Mouse (Mus musculus) CD8-positive naive resting alpha-beta T cell, adult 2 months (primary cell): ENCODE measurements around the gene Pspn.

Source experiments
- DNase-seq, 2 experiments: peaks; one replicate each; pipeline ENCODE4 v3.0.0; 2022; ENCODE audit warnings: low read depth in 2 of 2, low spot score in 2 of 2

Gene Pspn

DNA sequence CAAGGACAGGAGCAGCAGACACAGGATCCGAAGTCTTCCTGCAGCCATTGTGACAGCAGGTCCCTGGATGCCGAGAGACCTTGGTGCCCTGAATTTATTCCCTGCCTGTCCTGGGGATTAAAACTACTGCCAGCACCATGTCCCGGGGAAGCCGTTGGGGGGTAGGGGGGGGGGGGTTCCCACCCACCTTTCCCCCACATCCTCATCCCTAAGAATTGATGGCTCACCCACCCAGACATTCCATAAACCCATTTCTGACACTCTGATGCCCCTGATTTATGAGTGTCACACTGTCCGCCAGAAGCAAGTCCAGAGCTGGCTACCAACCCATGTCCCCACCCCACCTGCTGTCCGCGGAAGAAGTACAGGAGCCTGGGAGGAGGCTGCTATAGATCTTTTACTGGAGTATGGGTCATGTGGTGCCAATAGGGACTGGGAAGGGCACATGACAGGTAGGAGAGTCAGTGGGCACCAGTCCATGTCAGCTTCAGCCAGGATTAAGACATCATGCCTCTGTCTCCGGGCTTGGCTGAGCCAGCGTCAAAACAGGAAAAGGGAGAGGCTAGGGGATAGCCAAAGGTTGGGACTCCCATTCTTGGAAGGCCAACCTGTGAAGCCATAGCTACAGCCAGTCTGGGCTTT lies at the start of gene Pspn:
TSS of gene Pspn (minus strand) at position 51 of the 642 bp plus-strand sequence.
- no peak for DNase-seq

DNA sequence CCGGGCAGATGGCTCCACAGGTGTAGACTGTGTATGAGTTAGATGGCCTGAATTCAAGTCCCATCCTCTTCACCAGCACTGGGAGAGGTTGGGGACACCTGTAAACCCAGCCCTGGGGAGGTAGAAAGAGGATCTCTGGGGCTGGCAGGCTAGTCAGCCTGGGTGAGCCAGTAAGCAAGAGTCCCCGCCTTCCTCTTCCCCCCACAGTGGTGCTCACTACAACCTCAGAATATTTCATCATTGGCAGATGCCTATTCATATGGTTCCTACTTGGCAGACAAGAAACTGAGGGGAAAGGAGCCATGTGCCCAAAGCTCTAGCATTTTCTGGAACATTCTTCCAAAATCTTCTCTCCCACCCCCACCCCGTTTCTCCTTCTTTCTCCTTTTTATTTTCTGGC lies 49.0 kb upstream of the Pspn start:
- DNase-seq = no peak

DNA sequence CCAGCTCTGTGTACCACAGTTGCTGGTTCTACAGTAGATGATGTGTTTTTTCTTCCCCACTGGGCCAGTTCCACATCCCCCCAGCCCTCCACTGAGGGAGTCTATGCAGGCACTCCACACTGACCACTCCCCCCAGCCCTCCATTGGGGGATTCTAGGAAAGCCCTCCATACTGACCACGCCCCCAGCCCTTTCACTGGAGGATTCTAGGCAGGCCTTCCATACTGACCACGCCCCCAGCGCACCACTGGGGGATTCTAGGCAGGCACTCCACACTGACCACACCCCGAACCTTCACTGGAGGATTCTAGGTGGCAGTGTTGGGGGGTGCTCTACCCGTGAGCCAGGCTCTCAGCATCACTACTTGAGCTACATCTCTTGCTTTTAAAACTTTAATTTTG lies 47.6 kb upstream of the Pspn start:
- no peak for DNase-seq

DNA sequence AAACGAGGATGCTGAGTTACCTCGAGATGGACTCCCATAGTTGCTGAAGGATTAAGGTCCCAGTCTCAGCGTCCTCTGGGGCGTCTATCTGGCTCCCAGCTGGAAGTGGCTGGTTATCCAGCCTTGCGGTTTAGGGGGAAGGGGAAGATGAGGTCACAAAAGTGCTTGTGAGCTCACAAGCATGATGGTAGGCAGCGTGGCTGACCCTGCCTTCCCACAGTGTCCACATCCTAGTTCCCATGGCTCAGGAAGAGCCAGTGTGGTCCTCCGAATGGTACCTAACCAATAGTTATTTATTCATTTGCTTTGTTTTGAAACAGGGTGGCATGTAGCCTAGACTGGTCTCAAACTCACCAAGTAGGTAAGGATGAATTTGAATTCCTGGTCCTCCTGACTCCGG lies 41.7 kb upstream of the Pspn start, which contains the start of gene Slc25a41:
TSS of gene Slc25a41 (minus strand) at position 101 of the 400 bp plus-strand sequence.
- DNase-seq = no peak

DNA sequence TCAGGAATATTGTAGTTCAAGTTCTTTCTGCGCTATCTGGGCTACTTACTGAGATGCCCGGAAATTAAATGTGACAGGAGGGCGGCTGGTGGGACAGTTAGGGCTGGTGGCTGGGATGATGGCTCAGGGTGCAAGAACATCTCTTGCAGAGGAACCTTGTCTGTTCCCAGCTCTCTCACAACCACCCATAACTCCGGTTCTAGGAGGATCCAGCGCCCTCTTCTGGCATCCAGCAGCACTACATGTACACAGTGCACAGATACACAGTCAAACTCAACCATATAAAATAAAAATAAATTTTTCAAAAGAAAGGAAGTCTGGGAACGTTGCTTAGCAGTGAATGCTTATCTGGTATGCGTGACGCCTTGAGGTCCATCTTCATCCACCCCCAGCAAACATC lies 39.2 kb upstream of the Pspn start:
- no peak for DNase-seq

DNA sequence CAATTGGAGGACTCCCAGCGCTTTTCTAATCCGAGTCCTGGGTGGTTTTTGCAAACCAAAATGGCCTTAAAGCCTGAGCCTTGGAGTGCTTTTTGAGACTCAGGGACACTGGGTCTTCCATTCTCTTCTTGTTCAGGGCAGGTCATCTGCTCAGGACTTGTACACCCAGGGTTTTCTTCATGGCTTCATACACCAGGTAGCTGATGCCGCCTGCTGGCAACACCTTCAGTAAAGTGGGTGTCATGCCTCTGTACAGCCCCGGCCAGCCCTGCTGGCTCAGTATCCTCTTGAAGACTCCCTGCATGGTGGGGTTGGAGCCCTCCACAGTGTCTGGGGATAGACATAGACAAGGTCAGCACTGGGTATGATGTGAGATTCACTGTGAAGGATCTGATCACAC lies 33.0 kb upstream of the Pspn start:
- no peak for DNase-seq

DNA sequence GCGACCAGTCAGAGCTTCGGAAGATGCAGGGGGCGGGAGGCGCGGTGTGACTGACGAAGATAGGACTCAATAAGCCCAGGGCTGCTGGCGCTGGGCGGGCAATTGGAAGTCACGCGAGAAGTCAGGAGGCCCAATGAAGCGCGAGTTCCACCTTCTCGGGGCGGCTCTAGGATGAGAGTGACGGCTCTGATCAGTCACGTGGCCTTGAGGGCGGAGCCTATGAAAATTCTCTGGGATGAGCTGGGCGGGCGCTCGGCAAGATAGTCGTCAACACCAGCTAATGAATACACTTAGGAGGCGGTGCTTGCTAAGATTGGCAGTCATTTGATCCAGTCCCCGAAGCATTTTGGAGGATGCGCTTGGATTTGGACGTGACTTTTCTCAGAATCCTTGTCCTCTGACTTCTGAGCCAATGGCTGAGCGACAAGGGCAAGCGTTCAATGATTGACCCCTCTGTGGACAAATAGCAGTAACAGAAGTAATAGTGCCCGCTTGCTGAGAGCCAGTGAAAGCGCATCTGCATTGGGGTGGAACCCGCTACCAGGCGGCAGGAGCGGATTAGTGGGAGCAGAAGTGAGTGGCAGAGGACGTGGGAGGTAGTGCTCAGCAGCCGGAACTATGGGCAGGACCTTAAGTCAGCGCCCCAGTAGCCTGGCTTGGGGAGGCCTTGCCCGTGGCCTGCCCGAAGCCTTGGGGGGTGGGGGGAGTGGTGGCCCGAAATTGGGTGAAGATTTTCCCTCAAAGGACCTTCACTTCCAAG lies 32.0 kb upstream of the Pspn start:
- DNase-seq = peak; percentile 98 to 99

DNA sequence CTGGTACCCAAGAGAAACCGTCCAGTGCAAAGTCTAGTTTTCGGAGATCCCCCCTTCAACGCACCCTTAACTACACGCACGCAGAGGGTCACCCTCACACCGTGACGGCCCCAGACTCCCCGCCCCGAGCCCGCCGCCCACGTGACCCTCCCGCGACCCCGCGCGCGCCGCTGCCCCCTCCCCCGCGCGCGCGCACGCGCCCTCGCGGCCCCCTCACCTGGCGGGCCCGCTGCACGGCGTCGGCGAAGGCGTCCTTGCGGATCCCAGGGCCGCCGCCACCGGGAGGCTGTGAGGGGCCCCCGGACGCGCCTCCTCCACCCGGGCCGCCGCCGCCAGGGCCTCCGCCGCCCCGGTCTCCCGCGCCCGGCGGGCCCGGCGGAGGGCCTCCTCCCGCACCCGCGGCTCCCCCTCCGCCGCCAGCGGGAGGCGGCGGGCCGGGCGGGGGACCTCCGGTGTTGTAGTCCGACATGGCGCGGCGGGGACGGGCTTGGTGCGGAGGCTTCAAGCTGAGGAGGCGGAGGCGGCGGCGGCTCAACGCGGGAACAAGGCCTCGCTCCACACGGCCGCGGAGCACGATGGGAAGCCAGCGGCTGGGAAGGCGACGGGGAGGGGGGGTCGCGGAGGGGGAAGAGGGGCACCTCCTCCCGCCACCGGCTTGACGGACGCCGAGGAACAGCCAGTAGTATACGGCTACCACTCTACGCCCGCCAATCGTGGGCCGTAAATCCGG lies 31.3 kb upstream of the Pspn start, which contains the start of gene Khsrp:
TSS of gene Khsrp (minus strand) at position 592 of the 730 bp plus-strand sequence.
- no peak for DNase-seq

DNA sequence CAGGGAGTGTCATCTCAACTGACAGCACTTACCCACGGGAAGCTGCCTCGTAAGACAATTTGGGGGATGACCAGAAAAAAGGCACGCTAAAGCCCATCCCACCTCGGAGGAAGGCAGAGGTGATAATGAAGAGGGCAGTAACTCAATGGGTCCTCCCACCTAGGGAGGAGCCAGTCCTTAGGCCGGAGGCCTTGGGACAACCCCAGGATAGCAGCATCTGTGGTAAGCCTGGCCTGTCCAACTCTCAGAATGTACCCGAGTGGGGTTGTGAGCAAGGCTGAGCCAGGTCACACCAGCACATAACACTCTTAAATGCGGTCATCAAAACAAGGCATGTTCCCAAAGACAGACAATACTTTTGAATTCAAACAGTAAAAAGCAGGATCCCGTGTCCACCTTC lies 29.9 kb upstream of the Pspn start:
- DNase-seq = no peak

DNA sequence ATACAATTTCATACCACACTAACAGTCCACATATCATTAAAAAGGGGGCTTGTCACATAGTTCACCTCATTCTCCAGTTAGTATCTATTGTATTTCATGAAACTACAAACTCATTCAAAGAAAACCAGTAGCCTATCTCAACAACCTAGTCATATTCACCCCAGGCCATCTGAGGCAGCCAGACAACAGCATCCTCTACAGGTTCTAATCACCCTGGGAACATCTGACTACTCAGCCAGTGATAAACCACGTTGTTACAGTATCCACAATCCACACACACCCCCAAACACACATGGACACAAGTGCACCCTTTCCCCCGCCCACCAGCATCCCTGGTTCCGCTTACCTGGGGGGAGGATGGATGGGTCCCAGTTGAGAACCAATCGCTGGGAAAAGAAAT lies 27.7 kb upstream of the Pspn start:
- no peak for DNase-seq

DNA sequence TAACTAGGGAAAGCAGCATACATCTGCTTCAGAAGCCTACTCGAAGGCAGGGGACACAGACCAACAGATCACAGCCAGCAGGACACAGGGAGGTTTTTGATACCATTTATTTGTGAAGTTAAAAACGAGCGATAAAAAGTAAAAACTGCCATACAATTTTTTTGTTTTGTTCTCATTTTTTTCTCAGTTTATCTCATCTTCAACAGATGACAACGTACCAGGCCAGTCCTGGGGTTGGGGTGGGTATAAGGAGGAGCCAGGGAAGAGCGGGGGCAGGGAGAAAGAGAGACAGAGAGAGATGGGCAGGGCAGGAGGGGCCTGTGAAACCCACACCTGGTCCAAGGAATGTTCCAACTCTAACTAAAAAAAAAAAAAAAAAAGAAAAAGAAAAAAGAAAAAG lies 21.1 kb upstream of the Pspn start:
- no peak for DNase-seq

DNA sequence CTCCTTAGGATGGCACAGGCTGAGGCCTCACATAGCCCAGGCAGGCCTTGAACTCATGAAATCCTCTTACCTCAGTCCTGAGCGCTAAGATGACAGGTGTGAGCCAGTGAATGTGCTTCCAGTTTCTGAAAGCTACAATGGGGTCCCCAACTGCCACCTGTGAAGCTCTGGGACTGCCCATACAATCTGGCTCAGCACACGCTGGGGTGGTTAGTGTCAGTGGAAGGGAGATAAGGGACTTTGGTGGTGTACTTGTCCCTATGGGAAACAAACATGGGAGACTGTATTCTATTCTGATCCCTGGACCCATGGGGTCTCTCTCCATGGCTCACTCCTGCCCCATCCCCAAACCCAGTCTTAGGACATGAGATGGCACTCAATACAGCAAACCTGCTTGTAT lies 19.9 kb upstream of the Pspn start:
- no peak for DNase-seq

DNA sequence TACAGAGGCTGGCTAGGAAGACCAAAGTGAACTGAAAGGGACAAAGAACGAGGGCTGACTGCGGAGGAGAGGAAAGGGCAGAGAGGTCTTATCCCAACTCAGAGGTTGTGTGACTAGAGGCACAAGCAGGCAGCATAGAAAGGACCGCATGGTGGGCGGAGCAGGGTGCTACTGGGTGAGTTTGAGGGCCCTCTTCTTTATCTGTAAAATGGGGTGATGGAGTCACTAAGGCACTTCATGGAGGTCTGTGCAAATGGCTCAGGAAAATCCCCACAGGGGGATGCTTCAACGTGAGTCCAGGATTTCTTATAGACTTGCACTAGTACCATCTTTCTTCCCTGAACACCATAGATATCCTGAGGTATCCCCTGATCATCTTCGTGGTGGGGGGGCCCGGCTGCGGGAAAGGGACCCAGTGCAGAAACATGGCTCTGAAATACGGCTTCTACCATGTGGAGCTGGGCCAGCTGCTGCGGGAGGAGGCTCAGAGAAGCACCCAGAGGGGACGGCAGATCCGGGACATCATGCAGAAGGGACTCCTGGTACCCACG lies 12.5 kb upstream of the Pspn start:
- DNase-seq = no peak

DNA sequence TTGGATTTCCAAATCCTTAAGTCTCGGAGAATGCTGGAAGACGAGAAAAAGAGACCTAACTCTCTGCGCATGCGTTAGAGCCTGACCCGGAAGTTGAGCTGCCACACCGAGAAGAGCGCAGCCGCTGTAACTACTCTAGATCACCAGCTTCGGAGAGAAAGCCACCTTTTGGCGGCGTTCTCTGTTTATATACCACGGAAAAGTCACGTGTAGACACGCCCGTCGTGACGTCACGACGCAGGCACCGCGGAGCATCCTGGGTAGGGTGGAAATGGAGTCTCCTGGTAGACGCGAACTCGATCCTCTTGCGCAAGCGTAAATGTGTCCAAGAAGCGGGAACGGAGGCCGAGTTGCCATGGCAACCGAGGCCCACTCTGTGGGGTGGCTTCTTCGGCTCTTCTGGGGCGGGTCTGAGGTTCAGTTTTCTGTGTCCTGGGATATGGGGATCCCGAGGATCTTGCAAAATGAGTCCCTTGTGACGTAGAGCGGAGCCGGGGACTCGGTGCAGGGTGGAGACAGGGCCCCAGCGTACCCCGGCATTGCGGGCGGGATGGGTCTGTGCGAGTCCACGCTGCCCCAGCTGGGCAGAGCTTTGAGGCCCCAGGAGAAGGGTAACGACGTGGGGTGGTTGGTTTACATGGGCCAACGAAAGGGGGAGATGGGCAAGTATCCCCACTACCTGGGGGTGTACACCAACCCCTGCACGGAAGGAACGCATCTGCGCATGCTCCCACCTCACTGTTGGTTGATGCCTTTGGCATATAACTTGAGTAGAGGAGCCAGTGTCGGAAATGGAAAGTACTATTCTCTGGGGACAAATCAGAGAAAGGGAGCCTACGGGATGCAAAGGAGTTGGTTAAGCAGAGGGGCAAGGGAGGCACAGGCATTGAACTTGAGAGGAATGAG lies 11.7 kb upstream of the Pspn start, which contains the start of the genes Gtf2f1 and Gm17949:
TSS of gene Gtf2f1 (minus strand) at position 53 of the 906 bp plus-strand sequence.
TSS of gene Gm17949 (plus strand) at position 234 of the 906 bp plus-strand sequence.
- DNase-seq = peak; percentile 90 to 92

DNA sequence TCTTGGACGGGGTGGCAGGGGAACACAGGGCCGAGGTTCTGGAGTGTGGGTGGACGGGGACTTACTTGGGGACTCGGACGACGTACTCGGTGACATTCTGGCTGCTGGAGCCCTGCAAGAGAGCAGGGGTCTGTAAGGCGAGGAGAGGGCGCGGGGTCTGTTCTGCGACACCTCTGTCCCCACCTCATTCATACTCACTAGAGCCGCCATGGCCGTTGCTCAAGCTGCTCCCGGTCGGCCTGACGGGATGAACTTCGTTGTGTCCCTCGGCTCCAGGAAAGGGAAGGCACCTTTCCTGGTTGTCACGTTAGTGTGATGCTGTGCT lies 11.1 kb upstream of the Pspn start:
- no peak for DNase-seq

DNA sequence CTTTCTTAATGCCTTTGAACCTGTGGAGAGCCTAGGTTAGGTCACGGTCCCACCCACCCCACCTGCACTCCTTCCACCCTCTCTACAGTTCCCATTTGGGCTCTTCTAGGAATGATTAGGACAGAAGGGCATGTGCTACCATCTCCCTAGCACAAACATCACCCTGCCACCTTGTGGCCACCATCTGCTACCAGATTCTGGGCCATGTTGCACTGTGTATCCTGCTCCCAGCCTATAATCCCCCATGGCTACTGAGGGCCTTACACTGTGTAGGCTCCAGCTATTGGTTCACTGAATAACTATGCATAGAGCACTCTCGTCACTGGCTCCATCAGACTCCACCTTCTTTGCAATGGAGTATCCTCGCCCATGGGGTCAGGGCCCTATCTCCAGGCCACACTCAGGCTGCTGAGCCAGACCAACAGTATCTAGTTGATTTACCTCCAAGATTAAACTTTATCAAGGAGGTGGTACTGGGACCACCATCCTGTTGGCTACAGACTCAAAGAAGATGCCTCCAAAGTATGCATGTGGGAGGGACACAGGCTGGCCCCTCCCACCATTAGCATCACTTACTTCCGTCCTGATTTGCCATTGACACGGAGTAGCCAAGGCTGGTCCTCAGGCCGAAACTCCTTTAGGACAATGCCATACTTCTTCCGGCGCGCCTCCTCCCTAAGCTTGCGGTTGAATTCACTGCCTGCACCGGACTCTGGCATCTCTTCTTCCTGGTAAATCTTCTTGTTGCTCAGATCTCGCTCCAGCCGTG lies 7.5 kb upstream of the Pspn start:
- DNase-seq = no peak

DNA sequence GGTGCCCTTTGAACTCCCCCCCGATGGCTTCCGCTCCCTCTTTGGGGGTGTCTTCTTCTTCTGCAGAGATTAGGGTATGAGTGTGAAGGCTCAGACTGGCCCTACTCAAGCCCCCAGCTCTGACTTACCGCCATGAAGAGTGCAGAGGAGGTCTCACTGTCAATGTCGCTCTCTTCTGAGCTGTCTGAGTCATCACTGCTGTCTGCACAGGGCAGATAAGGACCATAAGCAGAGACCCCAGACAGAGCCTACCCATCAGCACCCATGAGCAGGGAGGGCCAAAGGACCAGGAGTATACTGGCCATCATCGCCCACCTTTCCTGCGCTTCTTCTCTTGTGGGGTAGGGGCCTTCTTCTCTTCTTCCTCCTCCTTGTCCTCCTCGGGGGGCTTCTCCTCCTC lies 4.2 kb upstream of the Pspn start:
- DNase-seq = no peak

DNA sequence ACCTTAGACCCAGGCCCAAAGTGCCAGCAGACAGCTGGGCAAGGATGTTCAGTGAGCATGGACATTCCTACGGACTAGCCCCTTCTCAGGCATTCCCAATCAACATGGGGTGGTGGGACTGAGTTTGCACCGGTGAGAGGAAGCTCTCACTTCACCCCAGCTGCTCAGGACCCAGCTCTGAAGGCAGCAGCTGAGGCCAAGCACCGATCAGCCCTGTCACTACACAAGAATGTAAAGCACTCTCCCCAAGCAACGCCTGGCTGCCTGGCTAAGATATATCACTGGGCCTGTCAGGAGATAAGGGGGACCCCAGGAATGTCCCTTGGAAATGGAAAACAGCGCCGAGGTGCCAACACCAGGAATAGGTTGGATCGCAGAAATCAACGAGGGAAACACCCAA lies 1.4 kb upstream of the Pspn start:
- DNase-seq = no peak

DNA sequence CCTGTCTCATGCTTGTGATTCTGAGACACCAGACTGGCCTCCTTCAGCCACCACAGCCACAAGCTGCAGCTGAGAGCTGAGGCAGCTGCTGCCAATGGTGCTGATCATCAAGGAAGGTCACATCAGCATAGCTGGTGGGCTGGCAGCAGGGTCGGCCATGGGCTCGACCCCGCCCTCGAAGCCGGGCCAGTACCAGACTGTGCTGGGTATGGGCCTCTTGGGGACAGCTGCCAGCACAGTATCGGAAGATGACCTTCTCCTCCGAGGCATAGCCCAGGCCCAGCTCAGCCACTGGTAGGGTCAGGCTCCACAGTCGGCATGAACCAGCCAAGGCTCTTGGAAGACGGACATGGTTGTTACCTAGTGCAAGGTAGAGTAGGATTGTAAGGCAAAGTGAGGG lies 404 bp downstream of the Pspn start:
- no peak for DNase-seq
